Mouse (Mus musculus): ENCODE results near the gene 1700001C19Rik. TPM values are rescaled to one million over a fixed set of nuclear protein-coding genes. Genes with fewer than 3 reads are reported as not detected.
A peak's percentile ranks its signal among the peaks of the same experiment; 100 is the strongest.

Gene 1700001C19Rik
- polyA plus RNA-seq, 1 experiment from 2014 or later: 0.67 TPM

GRCm38 (mm10) chr17:47458310-47458709 lies 21.1 kb upstream of the 1700001C19Rik start:
- H3K36me3 ChIP-seq: no peaks in the 10 kb centered on the region
- H3K4me3 ChIP-seq: no peak overlapping the region
- 87% methylated on average over 13 of the region's 13 CpGs for WGBS
- no peaks in the 10 kb centered on the region for H3K9me3 ChIP-seq
- no peak overlapping the region for H3K27ac ChIP-seq
- H3K27me3 ChIP-seq (ENCODE audit: insufficient read depth, poor library complexity, severe bottlenecking): peaks cover 27% of the 10 kb centered on the region
- peaks cover 8% of the 10 kb centered on the region; the same call in 1 of the 2 replicates for H3K4me1 ChIP-seq (replicated peaks)
- DNase-seq (ENCODE audit: low spot score): no peak

GRCm38 (mm10) chr17:47454675-47455074 lies 17.5 kb upstream of the 1700001C19Rik start:
- no peak for DNase-seq (ENCODE audit: low spot score)
- H3K4me1 ChIP-seq (replicated peaks): peaks cover 25% of the 10 kb centered on the region

GRCm38 (mm10) chr17:47452886-47453285 lies 15.7 kb upstream of the 1700001C19Rik start:
- DNase-seq (ENCODE audit: low spot score): no peak
- no peak overlapping the region for H3K4me3 ChIP-seq
- H3K27ac ChIP-seq: no peak overlapping the region
- H3K36me3 ChIP-seq: no peaks in the 10 kb centered on the region
- no peaks in the 10 kb centered on the region for H3K9me3 ChIP-seq
- WGBS: 51% methylated on average over 7 of the region's 7 CpGs
- H3K4me1 ChIP-seq (replicated peaks): peaks cover 38% of the 10 kb centered on the region
- H3K27me3 ChIP-seq (ENCODE audit: insufficient read depth, poor library complexity, severe bottlenecking): no peaks in the 10 kb centered on the region

More at GRCm38 (mm10) chr17:47454675-47455074, 17.5 kb upstream of the 1700001C19Rik start:
- WGBS: 81% methylated on average over 8 of the region's 8 CpGs
- Histone ChIP-seq H3K9me3 (no peaks in the 10 kb centered on the region), H3K27me3 (ENCODE audit: insufficient read depth, poor library complexity, severe bottlenecking) (no peaks in the 10 kb centered on the region), H3K27ac (no peak overlapping the region), H3K36me3 (no peaks in the 10 kb centered on the region), H3K4me3 (no peak overlapping the region)

- no peaks in the 10 kb centered on the region for H3K36me3 ChIP-seq
- no peak overlapping the region for H3K27ac ChIP-seq
- no peak overlapping the region for H3K4me3 ChIP-seq
- H3K27me3 ChIP-seq (ENCODE audit: insufficient read depth, poor library complexity, severe bottlenecking): no peaks in the 10 kb centered on the region
- no peak for DNase-seq (ENCODE audit: low spot score)
- H3K9me3 ChIP-seq: no peaks in the 10 kb centered on the region
- peaks cover 46% of the 10 kb centered on the region for H3K4me1 ChIP-seq (replicated peaks)
- 76% methylated on average over 12 of the region's 12 CpGs for WGBS
Measured at GRCm38 (mm10) chr17:47450880-47451565, 13.8 kb upstream of the 1700001C19Rik start.

GRCm38 (mm10) chr17:47450239-47450638 lies 13.1 kb upstream of the 1700001C19Rik start:
- Histone ChIP-seq H3K9me3 (no peaks in the 10 kb centered on the region), H3K36me3 (no peaks in the 10 kb centered on the region), H3K27me3 (ENCODE audit: insufficient read depth, poor library complexity, severe bottlenecking) (no peaks in the 10 kb centered on the region), H3K27ac (no peak overlapping the region), H3K4me1 (replicated peaks) (peaks cover 54% of the 10 kb centered on the region), H3K4me3 (no peak overlapping the region)
- WGBS: 33% methylated on average over 7 of the region's 7 CpGs
- DNase-seq (ENCODE audit: low spot score): no peak

GRCm38 (mm10) chr17:47449432-47449831 lies 12.3 kb upstream of the 1700001C19Rik start:
- no peak for DNase-seq (ENCODE audit: low spot score)
- 72% methylated on average over 5 of the region's 5 CpGs for WGBS
- H3K27ac ChIP-seq: peak overlapping the region; percentile 46; the same call in 1 of the 2 replicates

GRCm38 (mm10) chr17:47448523-47449372 lies 11.6 kb upstream of the 1700001C19Rik start:
- peaks cover 57% of the 10 kb centered on the region for H3K4me1 ChIP-seq (replicated peaks)
- peaks cover 8% of the 10 kb centered on the region; the same call in 1 of the 2 replicates for H3K27me3 ChIP-seq (ENCODE audit: insufficient read depth, poor library complexity, severe bottlenecking)
- 45% methylated on average over 8 of the region's 8 CpGs for WGBS
- no peaks in the 10 kb centered on the region for H3K36me3 ChIP-seq
- H3K9me3 ChIP-seq: no peaks in the 10 kb centered on the region
- no peak overlapping the region for H3K4me3 ChIP-seq
- H3K27ac ChIP-seq: peak overlapping the region; percentile 46; the same call in 1 of the 2 replicates
- DNase-seq (ENCODE audit: low spot score): no peak

More at GRCm38 (mm10) chr17:47449432-47449831, 12.3 kb upstream of the 1700001C19Rik start:
- H3K9me3 ChIP-seq: no peaks in the 10 kb centered on the region
- peaks cover 54% of the 10 kb centered on the region for H3K4me1 ChIP-seq (replicated peaks)
- no peaks in the 10 kb centered on the region for H3K36me3 ChIP-seq
- H3K4me3 ChIP-seq: no peak overlapping the region
- H3K27me3 ChIP-seq (ENCODE audit: insufficient read depth, poor library complexity, severe bottlenecking): 0 out of 2 replicates have a peak, but pooled peaks cover 2% of the 10 kb centered on the region

- Histone ChIP-seq H3K4me3 (no peak overlapping the region), H3K27me3 (ENCODE audit: insufficient read depth, poor library complexity, severe bottlenecking) (peaks cover 9% of the 10 kb centered on the region; the same call in 1 of the 2 replicates), H3K36me3 (no peaks in the 10 kb centered on the region), H3K4me1 (replicated peaks) (peaks cover 52% of the 10 kb centered on the region), H3K9me3 (no peaks in the 10 kb centered on the region), H3K27ac (no peak overlapping the region)
- DNase-seq (ENCODE audit: low spot score): no peak
- 89% methylated on average over 11 of the region's 11 CpGs for WGBS
Measured at GRCm38 (mm10) chr17:47446561-47446960, 9.4 kb upstream of the 1700001C19Rik start.

GRCm38 (mm10) chr17:47446025-47446424 lies 8.8 kb upstream of the 1700001C19Rik start:
- no peak overlapping the region for H3K4me3 ChIP-seq
- no peak for DNase-seq (ENCODE audit: low spot score)
- H3K27me3 ChIP-seq (ENCODE audit: insufficient read depth, poor library complexity, severe bottlenecking): peaks cover 12% of the 10 kb centered on the region
- 59% methylated on average over 9 of the region's 9 CpGs for WGBS
- H3K9me3 ChIP-seq: no peaks in the 10 kb centered on the region
- peaks cover 52% of the 10 kb centered on the region for H3K4me1 ChIP-seq (replicated peaks)
- H3K36me3 ChIP-seq: no peaks in the 10 kb centered on the region
- H3K27ac ChIP-seq: peak overlapping the region; percentile 50

GRCm38 (mm10) chr17:47445518-47445917 lies 8.3 kb upstream of the 1700001C19Rik start:
- no peak overlapping the region for H3K27ac ChIP-seq
- 68% methylated on average over 11 of the region's 11 CpGs for WGBS

GRCm38 (mm10) chr17:47444113-47444512 lies 6.9 kb upstream of the 1700001C19Rik start:
- H3K27me3 ChIP-seq (ENCODE audit: insufficient read depth, poor library complexity, severe bottlenecking): peaks cover 31% of the 10 kb centered on the region
- H3K9me3 ChIP-seq: no peaks in the 10 kb centered on the region
- H3K4me3 ChIP-seq: no peak overlapping the region
- DNase-seq (ENCODE audit: low spot score): no peak
- no peaks in the 10 kb centered on the region for H3K36me3 ChIP-seq
- WGBS: 74% methylated on average over 6 of the region's 6 CpGs
- 0 out of 2 replicates have a peak overlapping the region, but pooled peaks have one; percentile 12 for H3K27ac ChIP-seq
- peaks cover 54% of the 10 kb centered on the region for H3K4me1 ChIP-seq (replicated peaks)

More at GRCm38 (mm10) chr17:47445518-47445917, 8.3 kb upstream of the 1700001C19Rik start:
- H3K9me3 ChIP-seq: no peaks in the 10 kb centered on the region
- H3K4me3 ChIP-seq: no peak overlapping the region
- H3K27me3 ChIP-seq (ENCODE audit: insufficient read depth, poor library complexity, severe bottlenecking): peaks cover 17% of the 10 kb centered on the region
- no peaks in the 10 kb centered on the region for H3K36me3 ChIP-seq
- DNase-seq (ENCODE audit: low spot score): no peak
- H3K4me1 ChIP-seq (replicated peaks): peaks cover 54% of the 10 kb centered on the region

GRCm38 (mm10) chr17:47442271-47442670 lies 5.1 kb upstream of the 1700001C19Rik start:
- Histone ChIP-seq H3K4me3 (no peak overlapping the region), H3K27me3 (ENCODE audit: insufficient read depth, poor library complexity, severe bottlenecking) (peaks cover 50% of the 10 kb centered on the region)
- 80% methylated on average over 3 of the region's 3 CpGs for WGBS

More at GRCm38 (mm10) chr17:47442271-47442670, 5.1 kb upstream of the 1700001C19Rik start:
- Histone ChIP-seq H3K27ac (no peak overlapping the region), H3K36me3 (no peaks in the 10 kb centered on the region), H3K9me3 (no peaks in the 10 kb centered on the region), H3K4me1 (replicated peaks) (peaks cover 47% of the 10 kb centered on the region)
- DNase-seq (ENCODE audit: low spot score): no peak
